Mouse (Mus musculus) stomach, embryonic 14.5 days (tissue): ENCODE data around the gene Cd2. TPM values are rescaled to one million over a fixed set of nuclear protein-coding genes. Genes with fewer than 3 reads are reported as not detected.

ENCODE experiments used
- polyA plus RNA-seq: library from polyadenylated mRNA; unstranded; fragments of >200 nt; fragmentation: Nextera tagmentation; extraction: Ambion mirVana; gene quantifications from 2 replicates; pipeline ENCODE4 v1.2.1, GENCODE M21; 2014

The Cd2 gene
- polyA plus RNA-seq, 1 experiment from 2014 or later, result not detected

Other genes with a start within 250 kb of the Cd2 start
- 9.1 and 10.5 TPM in 2 replicates for gene Ptgfrn, start 177.7 kb downstream of the Cd2 start, polyA plus RNA-seq
- gene Igsf3, start 89.1 kb upstream of the Cd2 start, polyA plus RNA-seq, result 30.0 and 30.7 TPM in 2 replicates